Mouse (Mus musculus) lung, embryonic 15.5 days (tissue): ENCODE data around the gene Pga5. TPM values are rescaled to one million over a fixed set of nuclear protein-coding genes. Genes with fewer than 3 reads are reported as not detected.

ENCODE experiments used
- ATAC-seq: fragments of 200-750 bp; cut with Nextera tagmentation; 2 replicates; pipeline ENCODE4 v1.8.0; 2017; ENCODE audit warnings: moderate number of reproducible peaks, borderline replicate concordance; ENCODE audit not compliant: low FRiP score, low TSS enrichment; ENCODE audit errors: extremely low read depth
- H3K27ac ChIP-seq: fragments of 300-500 bp; sonication (generic); 2 replicates; pipeline ENCODE4 v1.5.1; 2015; ENCODE audit warnings: moderate library complexity, mild to moderate bottlenecking, inconsistent platforms
- H3K27me3 ChIP-seq: fragments of 300-500 bp; sonication (generic); 2 replicates; pipeline ENCODE4 v1.6.1; 2015; ENCODE audit warnings: inconsistent platforms
- H3K36me3 ChIP-seq: fragments of 300-500 bp; sonication (generic); 2 replicates; pipeline ENCODE4 v1.6.1; 2015; ENCODE audit warnings: inconsistent platforms
- H3K4me1 ChIP-seq: fragments of 300-500 bp; sonication (generic); 2 replicates; pipeline ENCODE4 v1.6.1; 2015; ENCODE audit warnings: inconsistent platforms
- H3K4me2 ChIP-seq: fragments of 300-500 bp; sonication (generic); 2 replicates; pipeline ENCODE4 v1.6.1; 2015; ENCODE audit warnings: inconsistent platforms, mild to moderate bottlenecking, moderate library complexity
- H3K4me3 ChIP-seq: fragments of 300-500 bp; sonication (generic); 2 replicates; pipeline ENCODE4 v1.5.1; 2015; ENCODE audit warnings: mild to moderate bottlenecking, inconsistent platforms
- H3K9ac ChIP-seq: fragments of 300-500 bp; sonication (generic); 2 replicates; pipeline ENCODE4 v1.6.1; 2015; ENCODE audit warnings: inconsistent platforms
- H3K9me3 ChIP-seq: fragments of 300-500 bp; sonication (generic); 2 replicates; pipeline ENCODE4 v1.6.1; 2016; ENCODE audit warnings: inconsistent platforms
- WGBS: fragments of 180-500 bp; shearing (Covaris S2); methylation state at CpG from one replicate; pipeline ENCODE4 v1.1.7; 2015; 5-methylcytosine and 5-hydroxymethylcytosine counted together
- polyA plus RNA-seq: library from polyadenylated mRNA; unstranded; fragments of >200 nt; fragmentation: Nextera tagmentation; extraction: Ambion mirVana; gene quantifications from 2 replicates; pipeline ENCODE4 v1.2.1, GENCODE M21; 2015

The Pga5 gene
- polyA plus RNA-seq, result not detected in 2 replicates

- no peaks in the 10 kb centered on the region for H3K27me3 ChIP-seq
- no peaks in the 10 kb centered on the region for H3K36me3 ChIP-seq
- no peaks in the 10 kb centered on the region for H3K9me3 ChIP-seq
- no peak within 1 kb of the TSS for H3K4me2 ChIP-seq
- no peaks in the 10 kb centered on the region for H3K4me1 ChIP-seq
- H3K27ac ChIP-seq, result no peak within 1 kb of the TSS
- WGBS, result 20% methylated on average over 6 of the region's 6 CpGs
- no peak for ATAC-seq
- no peak within 1 kb of the TSS for H3K4me3 ChIP-seq
- H3K9ac ChIP-seq, result no peak within 1 kb of the TSS
These were observed at the start of gene Pga5 for GRCm38 (mm10) chr19:10677915-10678771. Gene Pga5 (minus strand): TSS chr19:10678071.

GRCm38 (mm10) chr19:10724629-10725363 is 46.9 kb upstream of the Pga5 start:
- no peak overlapping the region for H3K27ac ChIP-seq
- 74% methylated on average over 13 of the region's 13 CpGs for WGBS
- no peak for ATAC-seq

GRCm38 (mm10) chr19:10723649-10724048 is 45.8 kb upstream of the Pga5 start:
- Histone ChIP-seq H3K9me3 (no peaks in the 10 kb centered on the region), H3K4me2 (no peak overlapping the region), H3K36me3 (no peaks in the 10 kb centered on the region), H3K4me3 (no peak overlapping the region), H3K9ac (no peak overlapping the region), H3K27ac (no peak overlapping the region), H3K4me1 (peaks cover 16% of the 10 kb centered on the region), H3K27me3 (no peaks in the 10 kb centered on the region)
- 31% methylated on average over 5 of the region's 5 CpGs for WGBS
- ATAC-seq, result no peak

More at GRCm38 (mm10) chr19:10724629-10725363, 46.9 kb upstream of the Pga5 start:
- Histone ChIP-seq H3K36me3 (no peaks in the 10 kb centered on the region), H3K27me3 (no peaks in the 10 kb centered on the region), H3K9ac (no peak overlapping the region), H3K4me2 (no peak overlapping the region), H3K4me3 (no peak overlapping the region), H3K4me1 (peaks cover 14% of the 10 kb centered on the region), H3K9me3 (no peaks in the 10 kb centered on the region)

GRCm38 (mm10) chr19:10723084-10723483 is 45.2 kb upstream of the Pga5 start:
- Histone ChIP-seq H3K4me3 (no peak overlapping the region), H3K9ac (no peak overlapping the region), H3K9me3 (no peaks in the 10 kb centered on the region), H3K4me2 (no peak overlapping the region), H3K36me3 (no peaks in the 10 kb centered on the region), H3K27me3 (no peaks in the 10 kb centered on the region), H3K27ac (no peak overlapping the region), H3K4me1 (peaks cover 16% of the 10 kb centered on the region)
- ATAC-seq, result no peak
- WGBS, result 15% methylated on average over 13 of the region's 13 CpGs

GRCm38 (mm10) chr19:10721064-10721463 is 43.2 kb upstream of the Pga5 start:
- Histone ChIP-seq H3K9me3 (no peaks in the 10 kb centered on the region), H3K27ac (no peak overlapping the region), H3K36me3 (no peaks in the 10 kb centered on the region), H3K9ac (no peak overlapping the region), H3K4me2 (no peak overlapping the region), H3K4me1 (peaks cover 16% of the 10 kb centered on the region), H3K4me3 (no peak overlapping the region), H3K27me3 (no peaks in the 10 kb centered on the region)
- 43% methylated on average over 5 of the region's 5 CpGs for WGBS
- ATAC-seq, result no peak

GRCm38 (mm10) chr19:10720524-10720923 is 42.7 kb upstream of the Pga5 start:
- Histone ChIP-seq H3K4me3 (no peak overlapping the region), H3K4me1 (peaks cover 16% of the 10 kb centered on the region), H3K36me3 (no peaks in the 10 kb centered on the region), H3K27me3 (no peaks in the 10 kb centered on the region), H3K9me3 (no peaks in the 10 kb centered on the region), H3K4me2 (no peak overlapping the region), H3K9ac (no peak overlapping the region), H3K27ac (no peak overlapping the region)
- ATAC-seq, result no peak
- 17% methylated on average over 3 of the region's 3 CpGs for WGBS

- Histone ChIP-seq H3K9me3 (no peaks in the 10 kb centered on the region), H3K27ac (no peak overlapping the region), H3K4me3 (no peak overlapping the region), H3K36me3 (no peaks in the 10 kb centered on the region), H3K4me2 (no peak overlapping the region), H3K27me3 (no peaks in the 10 kb centered on the region), H3K4me1 (peaks cover 18% of the 10 kb centered on the region), H3K9ac (no peak overlapping the region)
- WGBS, result 15% methylated on average over 2 of the region's 2 CpGs
- no peak for ATAC-seq
These were observed 41.9 kb upstream of the Pga5 start for GRCm38 (mm10) chr19:10719751-10720150.

- Histone ChIP-seq H3K4me1 (peaks cover 15% of the 10 kb centered on the region), H3K36me3 (peaks cover 9% of the 10 kb centered on the region; the same call in 1 of the 2 replicates), H3K4me2 (no peak overlapping the region), H3K9ac (no peak overlapping the region), H3K27ac (no peak overlapping the region), H3K27me3 (no peaks in the 10 kb centered on the region), H3K4me3 (no peak overlapping the region), H3K9me3 (no peaks in the 10 kb centered on the region)
- no peak for ATAC-seq
- 37% methylated on average over 7 of the region's 7 CpGs for WGBS
These were observed 40.4 kb upstream of the Pga5 start for GRCm38 (mm10) chr19:10718251-10718775.

- H3K9ac ChIP-seq, result no peak overlapping the region
- no peaks in the 10 kb centered on the region for H3K27me3 ChIP-seq
- 82% methylated on average over 6 of the region's 6 CpGs for WGBS
- H3K4me3 ChIP-seq, result no peak overlapping the region
- peaks cover 11% of the 10 kb centered on the region for H3K4me1 ChIP-seq
- ATAC-seq, result no peak
- H3K27ac ChIP-seq, result no peak overlapping the region
- no peaks in the 10 kb centered on the region for H3K9me3 ChIP-seq
- no peak overlapping the region for H3K4me2 ChIP-seq
- peaks cover 37% of the 10 kb centered on the region for H3K36me3 ChIP-seq
These were observed 37.6 kb upstream of the Pga5 start for GRCm38 (mm10) chr19:10715476-10715875.

GRCm38 (mm10) chr19:10714682-10715475 is 37.0 kb upstream of the Pga5 start:
- Histone ChIP-seq H3K4me3 (no peak overlapping the region), H3K27ac (no peak overlapping the region), H3K27me3 (no peaks in the 10 kb centered on the region), H3K36me3 (peaks cover 40% of the 10 kb centered on the region), H3K9ac (no peak overlapping the region), H3K9me3 (no peaks in the 10 kb centered on the region), H3K4me2 (no peak overlapping the region), H3K4me1 (peaks cover 6% of the 10 kb centered on the region)
- ATAC-seq, result no peak
- 37% methylated on average over 4 of the region's 4 CpGs for WGBS

GRCm38 (mm10) chr19:10714168-10714567 is 36.3 kb upstream of the Pga5 start:
- Histone ChIP-seq H3K9ac (no peak overlapping the region), H3K36me3 (peaks cover 40% of the 10 kb centered on the region), H3K4me3 (no peak overlapping the region), H3K27ac (no peak overlapping the region), H3K4me1 (peaks cover 10% of the 10 kb centered on the region), H3K4me2 (no peak overlapping the region), H3K27me3 (no peaks in the 10 kb centered on the region), H3K9me3 (no peaks in the 10 kb centered on the region)
- WGBS, result 89% methylated on average over 6 of the region's 6 CpGs
- ATAC-seq, result no peak
